Mouse (Mus musculus) heart, embryonic 14.5 days (tissue): ENCODE data around the gene Itpr3. TPM values are rescaled to one million over a fixed set of nuclear protein-coding genes. Genes with fewer than 3 reads are reported as not detected.
A peak's percentile ranks its signal among the peaks of the same experiment; 100 is the strongest.

ENCODE experiments used
- ATAC-seq: fragments of 200-750 bp; cut with Nextera tagmentation; 2 replicates; pipeline ENCODE4 v1.8.0; 2017; ENCODE audit warnings: low read depth, moderate TSS enrichment; ENCODE audit not compliant: insufficient number of reproducible peaks, insufficient read depth, low FRiP score
- H3K27ac ChIP-seq, 2 experiments: fragments of 200-500 bp in 1 of 2; fragments of 300-500 bp in 1 of 2; sonication (generic) in 1 of 2; replicated peaks in 1 of 2; 2 replicates each; pipeline ENCODE4 v1.5.1; 2012 to 2014; ENCODE audit warnings: low read depth in 2 of 2, low read length in 2 of 2, control low read depth in 1 of 2, mild to moderate bottlenecking in 1 of 2, mixed read lengths in 1 of 2; ENCODE audit not compliant: control insufficient read depth in 1 of 2, insufficient read depth in 1 of 2
- H3K27me3 ChIP-seq: fragments of 300-500 bp; sonication (generic); 2 replicates; pipeline ENCODE4 v1.6.1; 2014; ENCODE audit warnings: mild to moderate bottlenecking, low read length, control low read depth; ENCODE audit not compliant: control insufficient read depth, insufficient read depth
- H3K36me3 ChIP-seq: fragments of 300-500 bp; sonication (generic); 2 replicates; pipeline ENCODE4 v1.6.1; 2014; ENCODE audit warnings: mild to moderate bottlenecking, control low read depth, low read length, mixed read lengths; ENCODE audit not compliant: control insufficient read depth, insufficient read depth
- H3K4me1 ChIP-seq, 2 experiments: fragments of 200-500 bp in 1 of 2; fragments of 300-500 bp in 1 of 2; sonication (generic) in 1 of 2; 2 replicates each; pipeline ENCODE4 v1.6.1; 2012 to 2014; ENCODE audit warnings: low read length in 2 of 2, control low read depth in 1 of 2, mixed read lengths in 1 of 2; ENCODE audit not compliant: control insufficient read depth in 2 of 2, insufficient read depth in 2 of 2
- H3K4me2 ChIP-seq: fragments of 300-500 bp; sonication (generic); 2 replicates; pipeline ENCODE4 v1.6.1; 2014; ENCODE audit warnings: mild to moderate bottlenecking, low read length
- H3K4me3 ChIP-seq, 2 experiments: fragments of 200-500 bp in 1 of 2; fragments of 300-500 bp in 1 of 2; sonication (generic) in 1 of 2; 2 replicates each; pipeline ENCODE4 v1.5.1; 2012 to 2014; ENCODE audit warnings: low read length in 2 of 2, mild to moderate bottlenecking in 2 of 2, control low read depth in 1 of 2, low read depth in 1 of 2, moderate library complexity in 1 of 2; ENCODE audit not compliant: control insufficient read depth in 1 of 2, insufficient read depth in 1 of 2
- H3K9ac ChIP-seq: fragments of 300-500 bp; sonication (generic); 2 replicates; pipeline ENCODE4 v1.6.1; 2014; ENCODE audit warnings: mild to moderate bottlenecking, low read length
- H3K9me3 ChIP-seq: fragments of 300-500 bp; sonication (generic); 2 replicates; pipeline ENCODE4 v1.6.1; 2016; ENCODE audit warnings: low read length, control low read depth; ENCODE audit not compliant: control insufficient read depth
- WGBS: fragments of 180-500 bp; shearing (Covaris S2); extraction: QIAGEN DNeasy Blood & Tissue Kit; methylation state at CpG from one replicate; pipeline ENCODE4 v1.1.7; 2014; 5-methylcytosine and 5-hydroxymethylcytosine counted together
- polyA plus RNA-seq: library from polyadenylated mRNA; unstranded; fragments of >200 nt; fragmentation: Nextera tagmentation; extraction: Ambion mirVana; gene quantifications from 2 replicates; pipeline ENCODE4 v1.2.1, GENCODE M21; 2014

Itpr3 gene
- polyA plus RNA-seq, 1 experiment from 2014 or later = 1.7 TPM

DNA sequence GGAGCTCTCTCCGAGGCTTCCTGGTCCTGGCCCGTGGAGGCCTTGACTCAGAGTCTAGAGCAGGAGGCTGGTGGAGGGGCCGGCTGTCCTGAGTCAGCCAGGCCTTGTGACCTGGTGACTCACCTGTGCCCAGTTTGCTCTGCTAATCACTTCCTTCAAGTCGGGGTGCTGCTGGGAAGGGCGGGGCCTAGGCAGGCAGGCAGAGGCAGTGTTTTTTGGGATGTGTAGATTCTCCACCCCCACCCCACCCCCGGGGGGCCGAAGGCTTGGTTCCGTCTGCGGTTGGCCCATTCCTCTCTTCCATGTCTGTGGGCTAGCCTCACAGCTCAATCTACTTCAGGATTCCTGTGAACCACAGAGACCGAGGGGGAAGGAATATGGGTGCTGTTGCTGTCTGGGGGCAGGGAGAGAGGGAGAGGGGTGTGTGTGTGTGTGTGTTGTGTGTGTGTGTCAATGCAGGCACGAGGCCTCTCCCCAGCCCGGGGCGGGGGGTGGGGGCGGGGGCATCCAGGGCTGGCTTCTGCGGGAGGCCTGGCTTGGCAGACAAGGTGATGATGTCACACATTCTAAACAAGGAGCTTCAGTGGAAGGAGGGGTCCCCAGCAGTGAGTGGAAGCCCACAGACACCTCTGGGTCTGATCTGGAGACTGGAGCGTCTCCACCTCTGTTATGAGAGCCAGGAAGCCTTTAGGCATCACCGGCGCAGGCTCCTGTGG lies 18.6 kb upstream of the Itpr3 start:
- no peak overlapping the region for H3K9ac ChIP-seq
- WGBS = 27% methylated on average over 18 of the region's 18 CpGs
- no peaks in the 10 kb centered on the region for H3K27me3 ChIP-seq
- no peak overlapping the region for H3K4me3 ChIP-seq
- H3K9me3 ChIP-seq = no peaks in the 10 kb centered on the region
- no peak overlapping the region for H3K27ac ChIP-seq
- H3K4me1 ChIP-seq = peaks cover 23 to 32% of the 10 kb centered on the region in 2 experiments; a peak in 3 of 4 replicates
- no peaks in the 10 kb centered on the region for H3K36me3 ChIP-seq
- 0 out of 2 replicates have a peak overlapping the region, but pooled peaks have one; percentile 4 for H3K4me2 ChIP-seq
- no peak for ATAC-seq

DNA sequence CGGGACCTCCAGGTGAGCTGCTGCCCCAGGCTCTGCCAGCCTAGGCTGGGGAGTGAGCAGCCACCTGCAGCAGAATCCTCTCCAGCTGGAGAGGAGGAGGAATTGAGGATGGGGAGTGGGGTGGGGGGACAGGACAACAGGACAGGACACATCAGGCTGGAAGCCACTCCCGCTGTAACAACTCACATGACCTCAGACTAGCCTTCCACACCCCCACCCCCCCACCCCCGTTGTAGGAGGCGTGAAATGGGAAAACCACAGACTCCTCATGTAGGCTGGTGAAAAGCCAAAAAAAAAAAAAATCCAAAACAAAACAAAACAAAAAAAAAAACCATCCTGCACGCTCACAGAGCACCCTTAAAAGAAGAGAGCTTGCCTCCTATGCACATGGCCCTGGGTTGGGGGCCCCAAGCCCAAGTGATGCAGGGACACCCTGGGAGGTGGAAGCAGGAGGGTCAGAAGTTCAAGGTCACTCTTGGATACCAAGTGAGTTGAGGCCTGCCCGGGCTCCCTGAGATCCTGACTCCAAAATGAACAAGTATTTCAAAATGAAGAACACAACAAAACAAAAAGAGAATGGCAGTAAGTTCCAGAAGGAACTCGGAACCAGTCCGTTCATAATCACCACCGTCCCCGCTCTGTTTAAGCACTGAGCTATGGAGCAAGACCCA lies 17.5 kb upstream of the Itpr3 start:
- ATAC-seq = no peak
- Histone ChIP-seq H3K36me3 (no peaks in the 10 kb centered on the region), H3K4me2 (no peak overlapping the region), H3K9ac (no peak overlapping the region; the same call in 1 of the 2 replicates), H3K4me1 (peaks cover 23 to 32% of the 10 kb centered on the region in 2 experiments; a peak in 3 of 4 replicates), H3K9me3 (no peaks in the 10 kb centered on the region), H3K27me3 (no peaks in the 10 kb centered on the region), H3K4me3 (no peak overlapping the region), H3K27ac (no peak overlapping the region)
- 68% methylated on average over 10 of the region's 10 CpGs for WGBS

DNA sequence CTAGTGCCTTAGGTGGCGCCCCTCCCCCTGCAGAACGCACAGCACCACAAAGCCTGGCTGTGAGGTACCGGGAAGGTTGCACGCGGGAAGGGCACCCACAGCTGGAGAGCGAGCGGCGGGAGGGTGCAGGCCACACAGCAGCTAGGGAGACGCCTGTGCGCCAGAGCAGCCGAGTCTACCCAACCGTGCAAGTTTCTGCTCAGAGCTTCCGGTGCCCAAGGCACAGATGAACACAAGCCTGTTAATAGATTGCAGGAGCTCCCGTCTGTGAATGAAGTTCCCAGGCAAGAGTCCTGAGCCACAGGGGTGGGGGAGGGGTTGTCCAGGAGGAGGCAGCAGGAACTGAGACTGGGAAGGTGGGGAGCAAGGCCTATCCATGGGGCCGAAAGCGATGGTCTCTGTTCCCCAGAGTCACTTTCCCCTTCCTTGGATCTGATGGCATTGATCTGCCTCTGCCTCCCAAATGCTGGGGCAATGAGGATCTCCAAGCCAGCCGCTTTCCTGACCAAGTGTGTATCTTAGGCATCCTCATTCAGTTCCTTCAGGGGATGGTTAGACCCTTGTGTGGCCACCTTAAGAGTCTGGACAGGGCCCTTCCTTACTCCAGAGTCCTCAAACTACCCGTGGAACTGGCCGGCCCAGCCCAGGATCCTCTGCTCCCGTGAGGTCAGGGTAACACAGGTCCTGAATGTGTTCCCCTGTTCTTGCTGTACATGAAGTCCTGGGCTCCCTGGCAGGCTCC lies 16.6 kb upstream of the Itpr3 start:
- no peaks in the 10 kb centered on the region for H3K9me3 ChIP-seq
- WGBS = 24% methylated on average over 20 of the region's 20 CpGs
- H3K4me1 ChIP-seq = peaks cover 23 to 32% of the 10 kb centered on the region in 2 experiments; a peak in 3 of 4 replicates
- no peak overlapping the region for H3K4me3 ChIP-seq
- ATAC-seq = no peak
- H3K4me2 ChIP-seq = peak overlapping the region; percentile 44
- peak overlapping the region; percentile 44; the same call in 1 of the 2 replicates for H3K9ac ChIP-seq
- H3K27me3 ChIP-seq = no peaks in the 10 kb centered on the region
- H3K36me3 ChIP-seq = no peaks in the 10 kb centered on the region
- no peak overlapping the region for H3K27ac ChIP-seq

DNA sequence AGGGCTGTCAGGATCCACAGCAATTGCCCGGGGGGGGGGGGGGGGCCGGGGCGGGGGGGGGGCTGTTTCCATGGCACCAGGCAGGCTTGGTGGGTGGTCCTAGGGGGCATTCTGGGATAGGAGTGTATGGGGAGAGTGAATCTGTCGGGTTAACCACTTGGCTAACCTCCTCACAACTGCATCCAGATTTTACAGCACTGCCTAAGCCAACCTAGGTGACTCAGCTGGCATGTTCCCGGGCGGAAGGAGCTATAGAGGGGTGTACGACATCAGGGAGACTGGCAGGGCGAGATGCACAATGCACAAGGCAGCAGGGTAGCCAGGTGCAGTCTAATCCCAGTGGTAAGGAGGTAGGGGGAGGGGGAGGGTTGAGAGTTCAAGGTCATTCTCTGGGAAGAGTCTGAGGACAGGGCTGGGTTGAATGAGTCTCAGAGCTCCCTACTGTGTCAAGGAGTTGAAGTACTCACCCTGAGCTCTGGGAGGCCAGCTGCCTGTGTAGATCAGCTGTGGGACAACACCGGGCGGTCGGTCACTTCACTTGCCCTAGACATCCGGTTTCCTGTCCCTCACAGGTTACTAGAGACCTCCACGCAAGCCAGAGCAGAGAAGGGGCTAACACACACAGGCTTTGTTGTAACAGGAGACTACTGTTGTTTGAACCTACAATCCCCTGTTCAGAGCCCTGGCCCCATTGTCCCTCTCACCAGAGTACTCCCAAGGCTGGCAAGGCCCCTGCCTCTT lies 15.9 kb upstream of the Itpr3 start:
- Histone ChIP-seq H3K9ac (no peak overlapping the region), H3K9me3 (no peaks in the 10 kb centered on the region), H3K27me3 (no peaks in the 10 kb centered on the region), H3K27ac (no peak overlapping the region), H3K36me3 (no peaks in the 10 kb centered on the region), H3K4me2 (no peak overlapping the region), H3K4me1 (peaks cover 23 to 32% of the 10 kb centered on the region in 2 experiments; a peak in 3 of 4 replicates), H3K4me3 (no peak overlapping the region)
- no peak for ATAC-seq
- WGBS = 54% methylated on average over 13 of the region's 13 CpGs

DNA sequence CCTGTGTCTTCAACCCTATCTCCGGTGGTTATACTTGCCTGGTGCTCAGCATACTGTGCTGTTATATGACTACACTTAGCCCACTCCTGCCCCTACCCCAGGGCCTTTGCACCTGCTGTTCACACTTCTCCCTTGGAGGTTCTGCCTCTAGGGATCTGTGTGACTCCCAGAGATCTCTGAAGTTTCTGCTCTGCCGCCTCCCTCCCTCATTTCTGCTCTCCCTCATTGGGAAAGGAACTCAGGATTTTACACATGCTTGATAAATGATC lies 15.4 kb upstream of the Itpr3 start:
- ATAC-seq = no peak
- H3K27ac ChIP-seq = no peak overlapping the region

DNA sequence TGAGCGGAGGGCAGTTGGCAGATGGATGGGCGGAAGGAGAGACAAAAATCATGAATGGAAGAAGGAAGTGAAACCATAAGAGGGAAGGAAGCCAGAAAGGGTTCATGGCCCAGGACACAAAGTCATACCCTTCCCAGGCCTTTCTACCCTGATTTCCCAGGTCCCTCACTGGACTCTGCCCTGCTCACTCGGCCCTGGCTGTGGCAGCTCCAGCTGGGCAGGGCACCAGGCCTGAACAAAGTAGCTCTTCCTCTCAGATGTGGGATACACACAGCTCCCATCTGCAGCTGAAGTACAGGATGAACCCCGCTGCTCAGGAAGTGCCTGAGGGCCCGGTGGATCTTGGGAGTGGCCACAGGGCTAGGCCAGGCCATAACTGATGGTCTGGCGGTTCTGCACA lies 14.3 kb upstream of the Itpr3 start:
- Histone ChIP-seq H3K9me3 (no peaks in the 10 kb centered on the region), H3K27ac (no peak overlapping the region), H3K4me1 (peaks cover 23 to 30% of the 10 kb centered on the region in 2 experiments; a peak in 3 of 4 replicates), H3K9ac (no peak overlapping the region), H3K4me2 (no peak overlapping the region), H3K4me3 (no peak overlapping the region), H3K36me3 (no peaks in the 10 kb centered on the region), H3K27me3 (no peaks in the 10 kb centered on the region)
- ATAC-seq = no peak
- 64% methylated on average over 6 of the region's 6 CpGs for WGBS

More for the DNA sequence above, 15.4 kb upstream of the Itpr3 start:
- Histone ChIP-seq H3K4me3 (no peak overlapping the region), H3K9me3 (no peaks in the 10 kb centered on the region), H3K4me1 (peaks cover 23 to 32% of the 10 kb centered on the region in 2 experiments; a peak in 3 of 4 replicates), H3K9ac (no peak overlapping the region), H3K36me3 (no peaks in the 10 kb centered on the region), H3K27me3 (no peaks in the 10 kb centered on the region), H3K4me2 (no peak overlapping the region)
- 77% methylated on average over 2 of the region's 2 CpGs for WGBS

DNA sequence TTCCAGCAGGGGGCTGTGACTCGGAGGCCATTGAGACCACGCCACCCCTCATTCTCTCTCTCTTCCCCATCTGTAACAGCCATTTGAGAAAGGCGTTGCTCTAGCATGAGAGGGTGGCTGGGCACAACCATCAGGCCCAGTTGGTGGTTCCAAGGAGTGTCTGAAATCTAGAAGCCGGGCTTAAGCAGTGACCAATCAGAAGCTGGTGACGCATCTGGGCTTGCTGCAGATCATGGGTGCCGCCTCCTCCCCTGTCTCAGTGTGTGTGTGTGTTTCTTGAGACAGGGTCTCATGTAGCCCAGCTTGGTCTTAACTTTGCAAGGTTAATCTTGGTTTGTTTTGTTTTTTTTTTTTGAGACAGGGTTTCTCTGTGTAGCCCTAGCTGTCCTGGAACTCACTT lies 11.9 kb upstream of the Itpr3 start:
- Histone ChIP-seq H3K4me3 (no peak overlapping the region), H3K4me2 (no peak overlapping the region), H3K9ac (no peak overlapping the region), H3K36me3 (no peaks in the 10 kb centered on the region), H3K27ac (no peak overlapping the region), H3K4me1 (peaks cover 7 to 14% of the 10 kb centered on the region in 2 experiments; a peak in 3 of 4 replicates), H3K27me3 (no peaks in the 10 kb centered on the region), H3K9me3 (no peaks in the 10 kb centered on the region)
- 84% methylated on average over 6 of the region's 6 CpGs for WGBS
- no peak for ATAC-seq
